Mouse (Mus musculus) embryonic facial prominence, embryonic 11.5 days (tissue): ENCODE measurements at regions not wholly inside any gene's neighbourhood (a gene's known extent, or its start where the extent isn't known, plus 50 kb on each side); places are given as distances from the start of the nearest gene placed in this dataset.
A peak's percentile ranks its signal among the peaks of the same experiment; 100 is the strongest.

Experiments
- ATAC-seq: fragments of 200-750 bp; cut with Nextera tagmentation; replicated peaks from 2 replicates; pipeline ENCODE4 v1.8.0; 2017; ENCODE audit warnings: low read depth; ENCODE audit not compliant: insufficient number of reproducible peaks, low FRiP score, low TSS enrichment
- DNase-seq: peaks from one replicate; pipeline ENCODE4 v3.0.0-alpha.2; 2015; ENCODE audit warnings: low spot score
- H3K27ac ChIP-seq: fragments of 300-500 bp; sonication (generic); replicated peaks from 2 replicates; pipeline ENCODE4 v1.5.1; 2014; ENCODE audit warnings: mild to moderate bottlenecking, low read depth, low read length, control low read depth
- H3K27me3 ChIP-seq: fragments of 300-500 bp; sonication (generic); 2 replicates; pipeline ENCODE4 v1.6.1; 2014; ENCODE audit warnings: mild to moderate bottlenecking, low read length, moderate library complexity, mixed read lengths; ENCODE audit not compliant: control insufficient read depth, insufficient read depth
- H3K36me3 ChIP-seq: fragments of 300-500 bp; sonication (generic); replicated peaks from 2 replicates; pipeline ENCODE4 v1.6.1; 2014; ENCODE audit warnings: low read depth, mild to moderate bottlenecking, low read length, moderate library complexity, mixed read lengths; ENCODE audit not compliant: control insufficient read depth, insufficient read depth
- H3K4me1 ChIP-seq: fragments of 300-500 bp; sonication (generic); 2 replicates; pipeline ENCODE4 v1.6.1; 2014; ENCODE audit warnings: low read length, mixed read lengths; ENCODE audit not compliant: control insufficient read depth, insufficient read depth
- H3K4me2 ChIP-seq: fragments of 300-500 bp; sonication (generic); 2 replicates; pipeline ENCODE4 v1.6.1; 2014; ENCODE audit warnings: low read depth, mild to moderate bottlenecking, control low read depth, low read length, moderate library complexity
- H3K4me3 ChIP-seq: fragments of 300-500 bp; sonication (generic); 2 replicates; pipeline ENCODE4 v1.5.1; 2014; ENCODE audit warnings: low read depth, low read length, control low read depth
- H3K9ac ChIP-seq: fragments of 300-500 bp; sonication (generic); replicated peaks from 2 replicates; pipeline ENCODE4 v1.6.1; 2014; ENCODE audit warnings: mild to moderate bottlenecking, control low read depth, low read length
- H3K9me3 ChIP-seq: fragments of 300-500 bp; sonication (generic); replicated peaks from 2 replicates; pipeline ENCODE4 v1.6.1; 2016; ENCODE audit warnings: mild to moderate bottlenecking, low read length, inconsistent platforms, mixed read lengths; ENCODE audit not compliant: control insufficient read depth
- WGBS: fragments of 180-500 bp; shearing (Covaris S2); extraction: QIAGEN DNeasy Blood & Tissue Kit; methylation state at CpG from one replicate; pipeline ENCODE4 v1.1.7; 2014; 5-methylcytosine and 5-hydroxymethylcytosine counted together

DNA sequence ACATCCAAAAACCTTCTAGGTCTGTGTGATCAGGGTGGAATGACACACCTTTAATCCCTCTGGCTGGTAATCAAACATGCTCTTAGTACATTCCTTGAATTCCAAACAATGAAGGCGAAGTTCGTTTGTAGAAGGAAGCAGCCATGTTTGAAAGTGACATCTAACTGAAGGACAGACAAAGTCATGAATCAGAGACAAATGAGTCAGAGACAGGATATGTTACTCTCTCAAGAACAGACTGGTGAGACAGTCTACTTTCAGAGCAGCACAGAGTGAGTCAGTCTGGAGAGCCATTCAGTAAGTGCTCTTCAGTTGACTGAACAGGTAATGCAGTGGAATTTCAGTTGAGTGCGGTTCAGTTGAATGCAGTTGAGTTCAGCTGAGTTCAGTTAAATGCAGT is 150.4 kb downstream of the Cpe start:
- Histone ChIP-seq H3K4me3 (no peak overlapping the region), H3K9ac (no peak overlapping the region), H3K27ac (no peak overlapping the region), H3K4me1 (no peaks in the 10 kb centered on the region), H3K27me3 (no peaks in the 10 kb centered on the region), H3K9me3 (no peaks in the 10 kb centered on the region), H3K36me3 (no peaks in the 10 kb centered on the region), H3K4me2 (no peak overlapping the region)
- DNase-seq (no peak), ATAC-seq (no peak)
- 84% methylated on average over 3 of the region's 3 CpGs for WGBS

DNA sequence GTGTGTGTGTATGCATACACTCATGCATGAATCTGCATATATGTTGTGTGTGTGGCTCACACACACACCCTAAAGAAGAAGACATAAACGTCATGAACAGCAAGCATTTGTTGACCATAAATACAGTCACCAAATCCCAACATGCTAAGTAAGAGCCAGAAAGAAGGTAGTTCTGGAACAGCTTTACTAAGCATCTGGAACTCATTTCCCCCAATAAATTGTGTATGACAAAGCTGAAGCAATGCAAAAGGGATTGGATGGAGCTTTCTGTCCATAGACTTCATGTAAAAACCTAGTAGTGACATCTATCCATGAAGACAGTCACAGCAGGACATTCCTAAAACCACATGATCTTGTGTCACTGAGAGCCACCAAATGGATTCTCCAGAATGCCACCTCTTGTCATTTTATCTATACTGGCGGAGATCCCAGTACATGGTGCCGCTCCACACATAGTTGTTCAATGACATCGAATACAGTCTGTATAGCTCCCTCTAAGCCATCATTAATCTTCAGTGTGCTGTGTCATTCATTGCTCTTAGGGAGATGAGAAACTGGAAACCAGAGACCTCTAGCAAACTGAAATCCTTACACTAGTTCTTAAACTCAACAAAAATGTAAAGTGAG is 152.9 kb downstream of the Cpe start:
- H3K27me3 ChIP-seq, result no peaks in the 10 kb centered on the region
- WGBS, result 80% methylated on average over 4 of the region's 4 CpGs
- H3K36me3 ChIP-seq, result no peaks in the 10 kb centered on the region

DNA sequence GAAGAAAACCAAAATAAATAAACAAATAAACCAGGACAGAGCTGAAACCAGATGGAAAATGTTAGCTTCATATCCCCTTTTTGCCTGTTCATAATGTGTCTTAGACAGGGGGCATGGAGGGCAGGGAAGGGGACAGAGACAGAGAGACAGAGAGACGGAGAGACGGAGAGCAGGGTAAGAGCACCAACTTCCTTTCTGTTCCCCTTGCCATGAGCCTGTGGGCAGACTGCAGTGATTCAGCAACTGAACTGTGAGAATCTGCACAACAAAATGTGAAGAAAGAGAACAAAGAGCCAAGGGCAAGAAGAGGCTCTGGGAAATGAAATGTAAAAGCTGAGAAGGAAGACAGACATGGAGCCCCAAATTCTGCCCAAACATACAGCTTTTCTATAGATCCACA is 161.1 kb downstream of the Cpe start:
- no peaks in the 10 kb centered on the region for H3K9me3 ChIP-seq
- WGBS, result 88% methylated on average over 2 of the region's 2 CpGs
- ATAC-seq, result no peak

More for the DNA sequence above, 152.9 kb downstream of the Cpe start:
- DNase-seq, result peak; percentile 51
- Histone ChIP-seq H3K27ac (no peak overlapping the region), H3K4me1 (no peaks in the 10 kb centered on the region), H3K9me3 (no peaks in the 10 kb centered on the region), H3K4me3 (no peak overlapping the region), H3K9ac (no peak overlapping the region), H3K4me2 (no peak overlapping the region)
- no peak for ATAC-seq

DNA sequence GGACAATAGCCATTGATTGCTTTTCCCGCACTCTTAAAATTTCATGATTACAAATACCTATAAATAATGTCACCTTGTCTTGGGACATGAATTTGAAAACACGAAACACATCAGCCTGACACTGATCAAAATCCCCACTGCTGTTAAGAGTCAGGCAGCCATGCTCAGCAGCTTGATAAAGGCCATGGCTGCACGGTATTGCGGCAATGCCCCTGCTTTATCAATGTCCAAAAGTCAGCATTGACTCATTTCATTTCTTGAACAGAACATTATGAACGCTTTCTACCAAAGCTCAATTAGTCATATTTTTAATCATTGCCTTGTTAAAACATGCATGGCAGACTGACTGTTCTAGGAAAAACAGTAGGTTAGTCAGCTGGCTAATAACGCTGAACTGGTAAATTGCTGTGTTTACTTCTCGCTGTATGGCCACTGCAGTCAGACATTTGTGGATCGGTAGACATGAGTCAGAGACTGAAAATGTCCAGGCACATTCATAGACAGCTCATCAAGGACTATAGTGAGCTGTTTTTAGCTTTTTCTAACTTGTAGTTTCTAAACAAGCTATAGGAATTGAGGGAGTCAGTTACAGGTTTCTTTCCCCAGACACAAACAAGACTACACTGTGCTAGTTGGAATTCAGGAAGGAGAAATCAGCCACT is 170.3 kb downstream of the Cpe start:
- Histone ChIP-seq H3K4me1 (no peaks in the 10 kb centered on the region), H3K27ac (no peak overlapping the region), H3K4me3 (no peak overlapping the region), H3K9ac (no peak overlapping the region), H3K27me3 (no peaks in the 10 kb centered on the region), H3K36me3 (no peaks in the 10 kb centered on the region), H3K9me3 (no peaks in the 10 kb centered on the region), H3K4me2 (no peak overlapping the region)
- DNase-seq (no peak), ATAC-seq (no peak)
- WGBS, result 78% methylated on average over 8 of the region's 8 CpGs

More for the DNA sequence above, 161.1 kb downstream of the Cpe start:
- H3K4me1 ChIP-seq, result no peaks in the 10 kb centered on the region
- H3K4me3 ChIP-seq, result no peak overlapping the region
- no peak overlapping the region for H3K27ac ChIP-seq
- H3K4me2 ChIP-seq, result no peak overlapping the region
- H3K36me3 ChIP-seq, result no peaks in the 10 kb centered on the region
- H3K9ac ChIP-seq, result no peak overlapping the region
- no peak for DNase-seq
- no peaks in the 10 kb centered on the region for H3K27me3 ChIP-seq

DNA sequence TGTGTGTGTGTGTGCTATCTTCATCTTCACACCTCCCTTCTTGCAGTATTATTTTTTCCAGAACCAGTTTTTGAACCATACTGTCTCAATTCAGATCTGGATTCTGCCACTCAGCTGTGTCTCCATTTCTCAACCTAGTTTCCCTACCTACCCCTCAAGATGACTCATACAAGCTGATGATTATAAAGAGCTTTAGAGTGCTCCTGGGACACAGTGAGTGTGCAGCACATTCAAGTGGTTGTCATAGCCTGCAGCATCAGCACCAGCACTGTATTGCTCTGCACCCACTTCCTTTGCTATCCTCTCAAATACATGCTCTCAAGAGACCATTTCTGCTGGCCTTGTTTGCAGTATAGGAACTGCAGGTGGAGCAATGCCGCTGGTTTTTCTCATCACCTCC is 173.2 kb downstream of the Cpe start:
- WGBS, result 69% methylated on average over 1 of the region's 1 CpGs
- H3K36me3 ChIP-seq, result no peaks in the 10 kb centered on the region
- ATAC-seq (no peak), DNase-seq (no peak)
- no peak overlapping the region for H3K4me3 ChIP-seq
- no peak overlapping the region for H3K4me2 ChIP-seq
- H3K4me1 ChIP-seq, result no peaks in the 10 kb centered on the region
- H3K9me3 ChIP-seq, result no peaks in the 10 kb centered on the region
- H3K9ac ChIP-seq, result no peak overlapping the region
- H3K27me3 ChIP-seq, result no peaks in the 10 kb centered on the region
- H3K27ac ChIP-seq, result no peak overlapping the region

DNA sequence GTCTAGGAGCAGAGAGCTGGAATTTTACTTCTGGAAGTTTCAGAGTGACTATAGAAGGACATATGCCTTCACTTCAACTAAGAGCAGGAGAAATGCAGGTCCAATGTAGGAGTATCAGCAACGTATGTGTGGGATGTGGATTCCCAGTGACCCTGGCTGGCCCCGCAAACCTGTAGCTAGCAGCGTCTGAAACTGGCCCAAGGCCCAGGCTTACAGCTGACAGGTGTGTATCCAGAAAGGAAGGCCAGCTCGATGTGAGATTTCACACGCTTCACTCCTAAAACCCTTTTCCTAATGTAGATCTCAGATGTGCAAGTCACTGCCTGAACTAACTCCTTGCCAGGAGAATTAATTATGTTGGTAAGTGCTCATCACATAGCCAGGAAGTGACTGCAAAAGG is 176.9 kb downstream of the Cpe start:
- Histone ChIP-seq H3K4me2 (no peak overlapping the region), H3K36me3 (no peaks in the 10 kb centered on the region), H3K4me1 (no peaks in the 10 kb centered on the region), H3K9ac (no peak overlapping the region), H3K27ac (no peak overlapping the region), H3K9me3 (no peaks in the 10 kb centered on the region), H3K27me3 (no peaks in the 10 kb centered on the region), H3K4me3 (no peak overlapping the region)
- ATAC-seq (no peak), DNase-seq (no peak)
- WGBS, result 94% methylated on average over 5 of the region's 5 CpGs

DNA sequence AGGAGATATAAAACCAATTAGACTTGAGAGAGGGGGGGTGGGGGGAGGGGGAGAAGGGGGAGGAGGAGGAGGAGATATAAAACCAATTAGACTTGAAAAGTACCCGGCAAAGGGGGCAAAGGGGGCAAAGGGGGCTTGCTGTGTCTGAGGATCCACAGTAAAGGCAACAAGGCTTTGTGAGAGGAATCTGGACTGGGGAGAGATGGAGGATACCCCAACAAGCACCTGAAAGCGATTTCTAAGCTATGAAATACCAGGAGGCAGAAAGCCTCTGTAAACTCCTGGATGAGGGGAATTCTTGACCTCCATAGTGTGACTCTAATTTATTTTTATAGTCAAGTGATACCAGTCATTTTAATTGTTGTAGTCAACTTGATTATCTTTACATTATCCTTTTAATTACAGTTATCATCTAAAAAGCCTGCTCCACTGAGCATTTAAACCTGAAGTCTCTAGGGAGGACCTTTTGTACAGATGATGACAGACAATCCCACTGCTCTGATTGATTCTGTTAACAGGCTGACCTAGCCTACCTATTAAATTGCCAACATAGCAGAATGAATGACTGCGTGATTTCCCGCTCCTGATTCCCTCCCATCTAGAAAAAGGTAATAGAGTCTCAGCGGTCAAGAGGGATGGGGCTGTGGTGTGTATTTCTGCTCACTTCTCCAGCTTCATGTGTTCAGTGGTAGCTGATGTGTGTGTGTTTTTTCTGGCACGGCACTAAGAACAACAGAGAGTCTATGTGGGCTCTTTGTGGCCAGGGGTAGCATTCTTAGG is 195.4 kb downstream of the Cpe start:
- WGBS, result 42% methylated on average over 6 of the region's 6 CpGs
- Histone ChIP-seq H3K4me2 (no peak overlapping the region), H3K27ac (no peak overlapping the region), H3K27me3 (no peaks in the 10 kb centered on the region), H3K4me1 (no peaks in the 10 kb centered on the region), H3K9me3 (no peaks in the 10 kb centered on the region), H3K36me3 (no peaks in the 10 kb centered on the region), H3K4me3 (no peak overlapping the region), H3K9ac (no peak overlapping the region)
- ATAC-seq (no peak), DNase-seq (no peak)
